Mouse (Mus musculus) NIH3T3 (cell line): Measurements from ENCODE around the gene Satb1.

Source experiments
- DNase-seq: peaks from one replicate; pipeline ENCODE4 v3.0.0-alpha.2; 2012; ENCODE audit warnings: low read depth

The Satb1 gene

DNA sequence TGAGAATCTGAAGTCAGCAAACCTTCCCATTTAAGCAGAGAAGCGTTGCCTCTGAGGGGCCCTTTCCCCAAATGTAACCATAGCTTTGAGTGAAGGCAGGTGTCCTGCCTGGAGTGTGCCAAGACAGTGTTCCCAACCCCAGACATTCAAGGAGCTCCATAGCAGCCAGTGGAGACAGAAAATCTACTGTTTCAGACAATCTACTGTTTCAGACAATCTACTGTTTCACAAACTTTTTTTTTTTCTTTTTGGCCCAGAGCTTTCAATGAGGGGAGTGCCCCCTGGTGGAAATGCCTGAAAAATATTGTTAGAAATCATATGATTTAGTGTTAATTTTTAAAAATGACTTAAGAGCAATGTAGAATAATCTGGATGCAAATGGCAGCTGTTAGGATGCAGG, 55.3 kb downstream of the Satb1 start:
- DNase-seq: peak; percentile 57

DNA sequence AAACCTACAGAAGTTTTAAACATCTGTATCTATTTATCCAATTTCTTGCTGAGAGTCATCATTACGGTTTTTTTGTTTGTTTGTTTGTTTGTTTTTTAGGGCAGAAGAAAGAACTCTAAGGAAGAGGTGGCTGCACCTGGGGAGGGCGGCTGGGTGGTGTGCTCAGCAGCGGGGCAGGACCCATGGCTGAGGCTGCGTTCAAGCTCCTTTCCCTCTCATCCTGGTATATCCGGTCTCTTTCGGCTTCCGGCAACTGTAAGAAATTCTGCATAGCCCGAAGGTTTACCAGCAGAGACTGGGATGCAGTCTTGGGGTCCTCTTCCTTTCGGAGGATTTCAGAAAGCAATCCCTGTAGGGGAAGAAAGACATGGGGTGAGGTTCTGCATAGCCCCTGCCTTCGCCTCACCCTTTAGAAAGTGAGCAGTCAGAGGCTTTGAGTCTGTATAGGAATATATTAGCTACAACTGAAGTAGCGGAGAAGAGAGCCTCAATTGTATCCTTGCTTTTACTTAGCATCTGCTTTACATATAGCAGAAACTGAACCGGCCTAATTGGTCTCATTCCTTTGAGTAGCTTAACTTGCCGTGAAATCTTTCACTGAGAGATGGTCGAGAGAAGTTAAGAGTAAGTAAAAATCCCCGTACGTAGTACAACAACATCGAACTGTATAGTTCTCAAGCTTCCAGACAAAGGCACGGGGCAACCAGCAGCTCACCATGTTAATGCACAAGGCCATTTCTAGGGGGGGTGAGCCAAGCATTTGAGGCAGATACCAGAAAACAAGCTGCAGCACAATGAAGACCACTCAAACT, 57.8 kb downstream of the Satb1 start:
- no peak for DNase-seq

DNA sequence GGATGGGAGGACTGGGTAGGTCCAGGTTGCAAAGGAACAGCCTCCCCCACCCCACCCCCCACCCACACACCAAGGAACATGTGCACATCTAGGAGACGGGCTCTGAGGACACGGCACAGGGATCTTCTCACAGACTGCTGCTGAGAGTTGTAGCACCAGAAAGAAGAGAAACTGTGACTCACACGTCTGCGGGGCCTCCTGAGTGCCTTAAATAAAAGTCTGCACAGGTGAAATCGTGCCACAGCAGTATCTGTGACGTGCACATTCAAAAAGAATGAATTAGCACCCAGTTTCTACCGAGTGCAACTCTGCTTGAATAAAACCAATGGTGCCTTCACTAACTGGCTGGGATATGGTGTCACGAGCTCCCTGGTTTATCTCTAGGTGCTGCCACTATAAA, 69.5 kb downstream of the Satb1 start:
- DNase-seq: no peak

DNA sequence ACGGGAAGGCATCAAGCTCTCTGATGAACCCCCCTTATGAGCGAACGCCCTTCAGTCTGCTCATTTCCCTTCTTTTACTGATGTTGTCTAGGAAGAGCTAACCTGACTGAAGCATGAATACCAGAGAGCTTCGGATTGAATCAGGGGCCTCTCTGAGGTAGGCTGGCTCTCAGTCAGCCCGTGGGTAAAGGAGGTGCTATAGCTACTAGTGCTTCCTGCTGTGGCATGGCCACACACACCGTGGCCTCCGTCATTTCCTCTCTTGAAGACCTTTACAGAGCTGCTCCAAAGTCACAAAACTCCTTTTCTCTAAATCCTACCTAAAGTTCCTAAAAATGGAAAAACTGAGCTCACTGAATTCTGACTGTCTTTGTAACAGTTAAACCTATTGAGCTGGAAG, 70.6 kb downstream of the Satb1 start:
- DNase-seq: no peak

DNA sequence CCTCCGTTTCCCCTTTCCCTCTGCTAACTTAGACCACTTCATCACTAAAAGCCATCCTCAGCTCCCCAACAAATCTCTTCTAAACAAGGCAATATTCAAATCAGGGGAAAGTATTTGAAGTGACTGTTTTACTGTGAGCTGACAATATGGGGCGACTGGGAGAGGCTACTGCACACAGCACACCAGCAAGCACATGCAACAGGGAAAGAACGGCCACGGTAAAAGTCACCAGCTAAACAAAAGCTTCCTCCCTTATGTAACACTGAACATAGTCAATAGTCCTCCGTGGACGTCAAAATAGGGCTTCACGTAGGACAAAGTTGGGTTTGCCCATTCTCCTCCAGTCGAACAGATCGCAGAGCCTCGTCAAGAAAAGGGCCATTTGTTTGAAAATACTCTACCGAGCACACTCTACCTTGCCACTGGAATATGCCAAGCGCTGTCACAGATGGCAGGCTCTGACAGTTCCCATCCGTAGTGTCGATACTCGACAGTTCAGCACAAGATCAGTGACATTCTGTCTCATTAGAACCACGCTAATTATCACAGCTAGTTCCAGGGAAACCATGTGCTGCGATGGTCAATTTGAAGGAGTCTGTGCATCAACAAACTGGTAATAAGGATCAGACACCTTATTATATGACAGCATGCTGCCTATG, 72.0 kb downstream of the Satb1 start:
- no peak for DNase-seq

DNA sequence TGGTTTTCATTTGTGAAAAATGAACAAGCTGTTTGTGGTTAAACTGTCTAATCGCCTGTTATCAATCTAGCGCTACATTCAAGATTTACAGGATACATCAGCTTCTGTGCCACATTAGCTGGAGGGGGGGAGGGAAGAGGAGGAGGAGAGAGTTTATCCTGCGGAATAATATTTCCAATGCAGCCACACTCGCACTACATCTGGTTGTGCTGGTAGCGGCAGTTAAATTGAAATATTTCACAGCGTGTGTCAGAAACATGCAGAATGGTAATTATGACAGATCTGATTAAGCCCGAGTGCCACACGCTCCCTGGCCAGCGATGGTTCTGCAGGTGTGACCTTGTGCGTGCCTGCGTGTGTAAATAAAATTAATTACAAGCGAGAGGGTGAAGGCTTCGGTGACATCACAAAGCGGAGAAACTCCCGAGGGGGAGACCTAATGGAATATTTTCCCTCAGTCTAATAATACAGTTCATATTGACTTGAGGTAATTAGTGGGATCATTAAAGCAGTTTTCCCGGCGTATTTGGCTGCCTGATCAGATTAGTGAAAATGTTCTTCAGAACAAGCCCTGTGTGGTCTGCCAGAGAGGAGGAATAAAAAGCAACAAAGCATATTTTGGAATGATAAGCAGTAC, 72.7 kb downstream of the Satb1 start:
- DNase-seq: no peak

DNA sequence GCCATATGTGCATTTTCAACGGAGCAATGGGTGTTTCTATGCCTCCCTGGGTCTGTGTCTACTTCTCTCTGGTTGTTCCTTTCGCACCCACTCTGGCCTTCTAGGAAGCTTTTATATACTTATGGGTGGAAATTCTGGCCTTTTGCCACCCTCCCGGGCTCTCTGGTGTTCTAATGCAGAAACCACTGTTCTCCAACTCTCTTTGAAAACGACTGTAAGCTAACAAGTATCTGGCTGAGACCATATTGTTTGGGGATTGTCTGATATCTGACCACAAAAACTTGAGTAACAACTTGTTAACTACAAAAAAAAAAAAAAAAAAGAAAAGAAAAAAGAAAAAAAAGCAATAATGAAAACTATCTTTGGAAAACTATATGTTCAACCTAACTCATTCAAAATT, 73.6 kb downstream of the Satb1 start:
- no peak for DNase-seq

DNA sequence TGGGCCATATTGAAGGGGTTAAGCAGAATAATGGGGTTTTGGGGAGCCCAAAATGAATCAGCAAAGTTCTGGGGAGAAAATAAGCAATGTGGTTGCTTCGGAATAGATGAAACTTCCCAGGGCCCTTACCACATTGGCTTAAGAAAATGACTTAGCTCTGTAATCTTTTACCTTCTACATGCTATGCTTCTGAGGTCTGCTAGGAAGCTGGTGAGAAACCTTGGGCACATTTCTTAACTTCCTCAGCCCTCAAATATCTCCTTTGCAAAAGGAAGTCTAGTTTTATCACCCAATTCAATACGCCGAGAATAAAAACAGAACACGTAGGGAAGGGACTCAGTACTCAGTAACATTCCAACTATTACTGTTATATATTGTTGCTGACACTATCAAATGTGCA, 80.9 kb downstream of the Satb1 start:
- DNase-seq: no peak

DNA sequence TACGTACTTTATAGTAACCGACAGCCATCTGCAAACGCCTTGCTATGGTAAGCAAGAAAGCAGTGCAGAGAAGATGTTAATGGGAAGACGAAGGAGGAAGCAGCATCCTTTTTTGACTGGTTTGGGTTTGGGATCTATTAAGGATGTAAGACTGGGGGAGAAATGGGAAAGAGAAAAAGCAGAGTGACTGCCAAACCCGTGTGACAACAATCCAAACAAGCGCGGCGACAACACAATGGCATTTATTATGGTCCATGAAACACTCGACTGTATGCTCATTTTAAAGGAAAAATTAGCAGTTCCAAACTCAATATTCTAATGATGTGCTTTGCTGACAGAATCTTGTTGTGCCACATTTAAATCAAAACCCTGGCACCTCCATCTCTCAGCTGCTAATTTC, 85.9 kb downstream of the Satb1 start:
- no peak for DNase-seq

DNA sequence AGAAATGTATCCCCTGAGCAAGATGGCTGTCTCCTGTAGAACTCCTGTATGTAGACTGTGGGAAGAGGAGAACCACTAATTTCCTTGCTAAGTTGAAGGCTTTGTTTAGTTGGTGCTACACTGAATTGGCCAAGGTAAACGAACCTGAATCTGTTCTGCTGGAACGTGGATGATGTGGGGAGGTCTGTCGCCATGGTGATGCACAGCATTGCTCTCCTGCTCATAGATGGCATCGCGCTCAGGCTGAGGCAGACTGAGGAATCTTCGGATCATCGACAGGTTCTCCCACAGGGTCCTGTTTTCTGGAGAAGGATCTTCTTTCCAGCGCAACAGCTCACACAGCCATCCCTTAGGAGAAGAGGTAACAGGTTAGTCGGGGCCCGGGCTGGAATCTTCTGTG, 90.6 kb downstream of the Satb1 start:
- no peak for DNase-seq

DNA sequence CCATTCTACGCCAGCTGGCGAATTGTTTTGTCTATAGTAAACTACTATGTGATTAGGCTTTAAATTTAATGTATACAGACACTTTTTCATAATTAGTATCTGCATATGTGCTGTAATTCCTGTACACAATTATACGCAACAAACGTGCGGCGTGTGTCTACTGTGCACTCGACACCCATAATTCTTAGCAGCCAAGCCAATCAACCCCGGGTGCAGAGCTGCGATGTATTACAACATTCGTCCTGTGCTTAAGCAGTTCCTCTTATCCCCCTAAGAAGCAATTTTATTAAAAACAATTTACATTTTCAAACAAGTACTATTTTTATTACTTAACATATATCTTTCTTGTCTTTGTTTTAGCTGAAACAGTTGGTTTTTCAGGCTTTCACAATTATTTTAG, 92.0 kb downstream of the Satb1 start:
- DNase-seq: no peak

DNA sequence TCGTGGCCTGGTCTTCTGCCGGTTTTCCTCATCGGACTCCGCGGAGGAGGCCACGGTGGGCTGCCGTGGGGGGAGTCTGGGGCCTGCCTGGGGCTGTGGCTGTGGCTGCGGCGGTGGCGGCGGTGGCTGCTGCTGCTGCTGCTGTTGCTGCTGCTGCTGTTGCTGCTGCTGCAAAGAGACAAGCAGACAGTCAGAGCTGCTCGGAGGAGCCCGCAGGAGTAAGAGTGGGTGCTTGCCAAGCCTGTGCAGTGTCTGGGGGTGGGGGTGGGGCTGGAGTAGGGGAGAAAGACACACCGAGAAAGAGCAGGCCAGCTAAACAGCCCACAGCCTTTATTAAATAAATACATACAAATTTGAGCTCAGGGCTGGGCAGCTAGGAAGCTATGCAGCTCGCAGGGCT, 92.8 kb downstream of the Satb1 start:
- DNase-seq: no peak

DNA sequence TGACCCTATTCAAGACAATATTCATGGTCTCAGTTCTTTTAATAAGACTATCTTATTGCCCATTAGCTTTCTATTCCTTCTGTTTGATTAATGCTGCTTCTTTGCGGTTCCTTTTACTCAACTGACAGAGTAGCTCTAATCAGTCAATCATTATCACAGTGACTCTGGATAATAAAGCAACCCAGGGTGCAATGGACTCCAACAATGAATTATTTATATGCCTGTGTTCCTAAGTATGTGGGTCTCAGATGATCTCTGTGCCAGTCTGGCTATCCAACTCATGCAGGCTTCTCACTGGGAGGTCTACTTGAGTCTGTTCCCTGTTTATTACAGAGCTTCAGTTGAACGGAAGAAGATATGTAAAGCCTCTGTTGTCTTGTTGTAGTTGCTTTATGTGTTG, 108.6 kb downstream of the Satb1 start:
- DNase-seq: no peak

DNA sequence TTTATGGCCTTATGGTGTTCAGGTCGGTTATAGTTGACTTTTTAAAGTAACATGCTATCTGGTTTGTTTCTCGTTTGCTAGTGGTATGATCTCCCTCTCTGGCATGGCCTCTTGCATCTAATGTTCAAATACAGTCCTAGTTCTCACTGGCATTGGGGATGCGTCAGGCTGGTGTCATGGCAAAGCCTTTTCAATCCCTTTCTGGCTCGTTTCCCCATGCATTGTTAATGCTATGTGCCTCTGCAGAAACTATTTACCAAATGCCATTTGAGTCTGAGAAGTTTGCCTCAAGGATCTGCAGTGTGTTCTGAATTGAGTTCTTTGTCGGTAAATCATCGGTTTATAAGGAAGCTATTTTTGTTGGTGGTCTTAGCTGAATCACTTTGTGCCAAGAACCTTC, 137.4 kb downstream of the Satb1 start:
- no peak for DNase-seq

DNA sequence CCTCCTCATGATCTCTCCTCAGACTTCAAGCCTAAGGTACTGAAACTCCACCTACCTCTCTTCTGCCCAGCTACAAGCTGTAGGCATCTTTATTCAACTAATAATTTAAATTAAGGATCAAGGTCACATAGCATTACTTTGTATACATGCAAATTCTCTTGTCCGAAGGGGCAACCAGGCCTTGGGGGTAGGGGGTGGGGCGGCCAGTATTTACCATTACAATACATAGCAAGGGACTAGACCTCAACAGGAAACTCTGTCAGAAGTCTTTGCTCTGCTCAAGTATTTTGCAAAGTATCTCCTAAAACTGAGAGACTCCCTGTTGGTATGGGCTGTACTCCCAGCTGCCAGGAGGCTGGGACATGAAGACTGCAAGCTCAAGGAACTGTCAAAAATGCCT, 137.8 kb downstream of the Satb1 start:
- DNase-seq: no peak

DNA sequence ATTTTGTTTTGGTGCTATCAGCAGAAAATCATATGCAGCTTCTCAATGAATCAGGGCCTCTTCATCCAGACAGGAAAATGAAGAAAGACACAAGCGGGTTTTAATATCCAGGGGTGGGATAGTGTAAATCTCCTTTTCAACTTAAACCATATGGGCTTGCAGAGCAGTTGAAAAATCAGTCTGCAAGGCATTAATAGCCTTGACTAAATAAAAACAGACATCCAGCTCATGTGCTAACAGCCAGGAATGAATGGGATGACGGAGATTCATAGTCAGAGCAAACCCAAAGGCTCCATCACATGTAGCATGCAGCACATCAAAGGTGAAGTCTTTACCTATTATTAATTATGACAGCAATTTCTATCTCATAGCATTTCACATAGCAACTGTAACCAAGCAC, 142.6 kb downstream of the Satb1 start:
- DNase-seq: no peak

DNA sequence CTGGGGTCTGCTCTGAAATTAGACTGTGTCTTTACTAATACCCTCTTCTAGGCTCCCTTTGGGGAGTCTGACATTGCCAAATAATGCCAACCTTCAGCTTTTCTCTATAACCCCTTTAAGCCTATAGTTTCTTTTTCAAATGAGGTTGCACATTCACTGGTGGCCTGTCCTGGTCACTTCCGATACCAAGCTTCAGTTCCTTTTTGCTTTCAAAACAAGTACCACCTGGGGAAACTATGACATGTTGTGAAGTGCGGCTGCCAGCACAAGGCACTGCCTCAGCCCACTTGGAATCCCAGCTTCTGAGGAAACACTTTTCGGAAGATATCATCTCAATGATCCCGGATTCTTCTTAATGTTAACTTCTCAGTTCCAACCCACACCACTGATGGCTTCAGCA, 145.9 kb downstream of the Satb1 start:
- no peak for DNase-seq
